Comparison of ENCODE assay signal across 16 mouse cellular contexts in genomic region chr2:130488600-130488999, GRCm38 (mm10). TPM values are rescaled to one million over a fixed set of nuclear protein-coding genes. Genes with fewer than 3 reads are reported as not detected.
DNase-seq lines count a peak whose midpoint lies in the region; ATAC-seq lines count a peak whose summit lies in the region.
"Had no signal": no experiment of that assay in that cellular context is flagged by ENCODE, and none has a peak within 500 bp of the region (broad histone marks: within the 10 kb centered on the region; RNA-seq: fewer than 3 reads in every experiment).

No protein-coding gene starts in this region.

- 85% methylated on average over 4 of the region's 4 CpGs for WGBS in hindbrain, embryonic 16.5 days

- H3K36me3 ChIP-seq in hindbrain, embryonic 16.5 days (ENCODE audit: control insufficient read depth, insufficient read depth, low read length): no peaks in the 10 kb centered on the region
- H3K36me3 ChIP-seq: limb, embryonic 15.5 days had no signal

- no peak overlapping the region for H3K4me3 ChIP-seq in hindbrain, embryonic 16.5 days (ENCODE audit: low read length)
- H3K4me3 ChIP-seq: embryonic facial prominence, embryonic 13.5 days; limb, embryonic 15.5 days; midbrain, embryonic 10.5 days had no signal

- peak; percentile 25 to 42; a peak in 2 of 4 replicates for ATAC-seq in hematopoietic stem cell, adult 5-6 weeks (replicated peaks in 1 of 2; ENCODE audit: insufficient read depth in 1 of 2, low FRiP score in 2 of 2, low TSS enrichment in 1 of 2, low read depth in 1 of 2, poor library complexity in 2 of 2, severe bottlenecking in 2 of 2)
- ATAC-seq in hindbrain, embryonic 16.5 days: no peak
- ATAC-seq: forebrain, embryonic 14.5 days had no signal

- no peaks in the 10 kb centered on the region for H3K9me3 ChIP-seq in hindbrain, embryonic 16.5 days (ENCODE audit: control insufficient read depth, low read length)
- H3K9me3 ChIP-seq: limb, embryonic 15.5 days had no signal

- DNase-seq in layer of hippocampus, adult 11-12 months (ENCODE audit: low spot score): peak; percentile 41
- no peak for DNase-seq in layer of hippocampus, adult 18-20 months (ENCODE audit: low spot score in 2 of 2)
- DNase-seq in 3134 (ENCODE audit: extremely low read depth, insufficient read length, low spot score) (peak; percentile 74), NIH3T3 (ENCODE audit: low read depth) (peak; percentile 72)
- DNase-seq in kidney, postnatal 25 days: no peak
- no peak for DNase-seq in c-Kit-positive CD71-positive TER-119-positive erythroid progenitor cells, embryonic 14.5 days (ENCODE audit: low spot score)
- DNase-seq: adrenal gland, postnatal 25 days; cerebellum, adult 18-20 months; gastrocnemius, postnatal 14 days had no signal

- no peak overlapping the region for H3K9ac ChIP-seq in hindbrain, embryonic 16.5 days (ENCODE audit: low read depth, low read length)
- H3K9ac ChIP-seq: embryonic facial prominence, embryonic 13.5 days; limb, embryonic 15.5 days had no signal

- H3K27me3 ChIP-seq in hindbrain, embryonic 16.5 days (replicated peaks; ENCODE audit: control insufficient read depth, insufficient read depth, low read length): no peaks in the 10 kb centered on the region
- H3K27me3 ChIP-seq: embryonic facial prominence, embryonic 13.5 days; limb, embryonic 15.5 days had no signal

- no peak overlapping the region for H3K4me2 ChIP-seq in hindbrain, embryonic 16.5 days (ENCODE audit: low read length)
- H3K4me2 ChIP-seq: embryonic facial prominence, embryonic 13.5 days; limb, embryonic 15.5 days had no signal

- no peak overlapping the region for H3K27ac ChIP-seq in hindbrain, embryonic 16.5 days (ENCODE audit: low read depth, low read length)
- H3K27ac ChIP-seq: embryonic facial prominence, embryonic 13.5 days; kidney, postnatal 0 days; limb, embryonic 15.5 days; midbrain, embryonic 10.5 days had no signal

- H3K4me1 ChIP-seq in hindbrain, embryonic 16.5 days (ENCODE audit: control insufficient read depth, insufficient read depth, low read depth, low read length): no peaks in the 10 kb centered on the region
- H3K4me1 ChIP-seq: embryonic facial prominence, embryonic 13.5 days; limb, embryonic 15.5 days had no signal

RNA-seq across cellular contexts. Expression of gene Ptpra, which starts 38.5 kb away (rescaled TPM):
- total RNA-seq in layer of hippocampus, adult 18-20 months (2021): 100 to 1,000 TPM; 327 to 330 TPM
- 155 and 171 TPM in 2 replicates for total RNA-seq in hematopoietic stem cell, adult 5-6 weeks (2017)
- 134 and 144 TPM in 2 replicates for polyA plus RNA-seq in hindbrain, embryonic 16.5 days (2015; fragmentation: Nextera tagmentation; extraction: Ambion mirVana)

Comparison
In these comparisons a context has a peak if more than half of its experiments do, and no peak if none do; other contexts are left out.
1. DNase-seq: peak in layer of hippocampus, adult 11-12 months (single experiment), 3134 (single experiment) and NIH3T3 (single experiment); none in layer of hippocampus, adult 18-20 months (0 of 2), kidney, postnatal 25 days (0 of 2) and c-Kit-positive CD71-positive TER-119-positive erythroid progenitor cells, embryonic 14.5 days (single experiment).